In genomic region chr6:83762880-83763431, GRCm38 (mm10) we compare ENCODE assay signal across 8 mouse cellular contexts. TPM values are rescaled to one million over a fixed set of nuclear protein-coding genes. Genes with fewer than 3 reads are reported as not detected.
A peak's percentile ranks its signal among the peaks of the same experiment; 100 is the strongest.
DNase-seq lines count a peak whose midpoint lies in the region; ATAC-seq and TF ChIP-seq lines count a peak whose summit lies in the region.

No protein-coding gene starts in this region.

- no peak for ATAC-seq in heart, embryonic 14.5 days (ENCODE audit: insufficient number of reproducible peaks, insufficient read depth, low FRiP score, low read depth)
- peak; percentile 56; the same call in 1 of the 2 replicates for ATAC-seq in lung, embryonic 15.5 days (ENCODE audit: borderline replicate concordance, extremely low read depth, low FRiP score, low TSS enrichment)

- H3K9ac ChIP-seq in heart, embryonic 14.5 days (ENCODE audit: low read length) = peak overlapping the region; percentile 62
- H3K9ac ChIP-seq in lung, embryonic 15.5 days = peak overlapping the region; percentile 20; the same call in 1 of the 2 replicates

- no peaks in the 10 kb centered on the region for H3K9me3 ChIP-seq in E14TG2a.4 (ENCODE audit: low read length)
- no peaks in the 10 kb centered on the region for H3K9me3 ChIP-seq in heart, embryonic 14.5 days (ENCODE audit: control insufficient read depth, low read length)
- no peaks in the 10 kb centered on the region for H3K9me3 ChIP-seq in lung, embryonic 15.5 days

- peak overlapping the region; percentile 83 for H3K4me2 ChIP-seq in heart, embryonic 14.5 days (ENCODE audit: low read length)
- H3K4me2 ChIP-seq in lung, embryonic 15.5 days = peak overlapping the region; percentile 81

- H3K36me3 ChIP-seq in E14TG2a.4 (ENCODE audit: insufficient read depth, low read length) = 0 out of 2 replicates have a peak, but pooled peaks cover 2% of the 10 kb centered on the region
- H3K36me3 ChIP-seq in heart, embryonic 14.5 days (ENCODE audit: control insufficient read depth, insufficient read depth, low read length) = no peaks in the 10 kb centered on the region
- H3K36me3 ChIP-seq in lung, embryonic 15.5 days = no peaks in the 10 kb centered on the region
- no peaks in the 10 kb centered on the region for H3K36me3 ChIP-seq in small intestine, adult 2 months (ENCODE audit: control insufficient read depth, insufficient read depth, low read length)

- 1% methylated on average over 35 of the region's 35 CpGs for WGBS in heart, embryonic 14.5 days
- WGBS in lung, embryonic 15.5 days = 1% methylated on average over 35 of the region's 35 CpGs
- 4% methylated on average over 35 of the region's 35 CpGs for WGBS in small intestine, adult 2 months

- peaks cover 28% of the 10 kb centered on the region for H3K4me1 ChIP-seq in E14TG2a.4 (replicated peaks; ENCODE audit: low read depth, low read length)
- peaks cover 13 to 18% of the 10 kb centered on the region in 2 experiments; a peak in 2 of 4 replicates for H3K4me1 ChIP-seq in heart, embryonic 14.5 days (ENCODE audit: control insufficient read depth in 2 of 2, insufficient read depth in 2 of 2, low read length in 2 of 2)
- H3K4me1 ChIP-seq in lung, embryonic 15.5 days = peaks cover 8% of the 10 kb centered on the region
- H3K4me1 ChIP-seq in small intestine, adult 2 months (ENCODE audit: control insufficient read depth, insufficient read depth, insufficient read length, low read length) = peaks cover 9% of the 10 kb centered on the region

- peaks cover 79% of the 10 kb centered on the region for H3K27me3 ChIP-seq in E14TG2a.4 (ENCODE audit: insufficient read depth, low read length)
- peaks cover 49% of the 10 kb centered on the region for H3K27me3 ChIP-seq in heart, embryonic 14.5 days (ENCODE audit: control insufficient read depth, insufficient read depth, low read length)
- H3K27me3 ChIP-seq in lung, embryonic 15.5 days = peaks cover 53% of the 10 kb centered on the region
- peaks cover 8% of the 10 kb centered on the region; the same call in 1 of the 2 replicates for H3K27me3 ChIP-seq in small intestine, adult 2 months (ENCODE audit: control insufficient read depth, insufficient read depth, low read length)

- peak; percentile 28 for DNase-seq in brain, embryonic 14.5 days (ENCODE audit: low read depth)
- DNase-seq in kidney, adult 9 months = peak; percentile 37
- DNase-seq in layer of hippocampus, postnatal 25 days (ENCODE audit: extremely low spot score in 1 of 2, low spot score in 1 of 2) = no peak
- no peak for DNase-seq in layer of hippocampus, adult 9-10 months (ENCODE audit: low spot score)

- TF ChIP-seq CTCF in E14TG2a.4 (conservative IDR thresholded peaks at IDR 0.05; ENCODE audit: low read length) = no peak
- TF ChIP-seq CTCF in brain, embryonic 14.5 days (IDR thresholded peaks at IDR 0.05; ENCODE audit: borderline replicate concordance, extremely low read depth, insufficient read depth, insufficient read length) = no peak
- no peak for TF ChIP-seq CTCF in small intestine, adult 2 months (IDR thresholded peaks at IDR 0.05; ENCODE audit: extremely low read depth, insufficient read length, insufficient replicate concordance, low read depth, low read length)

- TF ChIP-seq POLR2A in brain, embryonic 14.5 days (IDR thresholded peaks at IDR 0.05; ENCODE audit: borderline replicate concordance, extremely low read depth, insufficient read depth, insufficient read length, poor library complexity, severe bottlenecking) = no peak
- TF ChIP-seq POLR2A in small intestine, adult 2 months (IDR thresholded peaks at IDR 0.05; ENCODE audit: low read depth, low read length) = no peak

- peak overlapping the region; percentile 60 for H3K4me3 ChIP-seq in E14TG2a.4 (replicated peaks; ENCODE audit: low read length)
- H3K4me3 ChIP-seq in heart, embryonic 14.5 days (ENCODE audit: control insufficient read depth in 1 of 2, insufficient read depth in 1 of 2, low read depth in 1 of 2, low read length in 2 of 2) = peak overlapping the region; percentile 17 to 41
- peak overlapping the region; percentile 34 for H3K4me3 ChIP-seq in lung, embryonic 15.5 days
- H3K4me3 ChIP-seq in small intestine, adult 2 months (ENCODE audit: low read depth, low read length) = peak overlapping the region; percentile 40

- H3K27ac ChIP-seq in heart, embryonic 14.5 days (replicated peaks in 1 of 2; ENCODE audit: control insufficient read depth in 1 of 2, insufficient read depth in 1 of 2, low read depth in 2 of 2, low read length in 2 of 2) = no peak overlapping the region
- H3K27ac ChIP-seq in lung, embryonic 15.5 days = no peak overlapping the region
- H3K27ac ChIP-seq in small intestine, adult 2 months (ENCODE audit: insufficient read depth, low read depth, low read length) = no peak overlapping the region

RNA-seq across cellular contexts. Expression of gene Ankrd53, which starts 0.5 kb away (rescaled TPM):
- not detected in 2 replicates for polyA plus RNA-seq in brain, embryonic 14.5 days (2012; rRNA removed)
- polyA plus RNA-seq in heart, embryonic 14.5 days (2014; fragmentation: Nextera tagmentation; extraction: Ambion mirVana) = not detected in 2 replicates
- not detected in 2 replicates for polyA plus RNA-seq in lung, embryonic 15.5 days (2015; fragmentation: Nextera tagmentation; extraction: Ambion mirVana)
- polyA plus RNA-seq in small intestine, adult 2 months (2012; rRNA removed) = not detected in 2 replicates
- not detected for total RNA-seq in layer of hippocampus, postnatal 25 days (2021)

RNA-seq across cellular contexts. Expression of gene Tex261, which starts 12.7 kb away (rescaled TPM):
- polyA plus RNA-seq in brain, embryonic 14.5 days (2012; rRNA removed) = 51.3 and 69.0 TPM in 2 replicates
- polyA plus RNA-seq in heart, embryonic 14.5 days (2014; fragmentation: Nextera tagmentation; extraction: Ambion mirVana) = 70.3 and 75.9 TPM in 2 replicates
- polyA plus RNA-seq in lung, embryonic 15.5 days (2015; fragmentation: Nextera tagmentation; extraction: Ambion mirVana) = 89.1 and 92.7 TPM in 2 replicates
- polyA plus RNA-seq in small intestine, adult 2 months (2012; rRNA removed) = 53.8 and 90.5 TPM in 2 replicates
- 10 to 100 TPM; 50.3 to 59.0 TPM for total RNA-seq in layer of hippocampus, postnatal 25 days (2021)

RNA-seq across cellular contexts. Expression of gene Atp6v1b1, which starts 20.2 kb away (rescaled TPM):
- 0.08 and 0.26 TPM in 2 replicates for polyA plus RNA-seq in brain, embryonic 14.5 days (2012; rRNA removed)
- polyA plus RNA-seq in heart, embryonic 14.5 days (2014; fragmentation: Nextera tagmentation; extraction: Ambion mirVana) = not detected in 2 replicates
- polyA plus RNA-seq in lung, embryonic 15.5 days (2015; fragmentation: Nextera tagmentation; extraction: Ambion mirVana) = 0.35 and 0.45 TPM in 2 replicates
- polyA plus RNA-seq in small intestine, adult 2 months (2012; rRNA removed) = not detected in 2 replicates
- total RNA-seq in layer of hippocampus, postnatal 25 days (2021) = under 1 TPM in 1 of 2 experiments, not detected in 1; 0.30 TPM

RNA-seq across cellular contexts. Expression of gene Nagk, which starts 31.8 kb away (rescaled TPM):
- 46.3 and 53.0 TPM in 2 replicates for polyA plus RNA-seq in brain, embryonic 14.5 days (2012; rRNA removed)
- polyA plus RNA-seq in heart, embryonic 14.5 days (2014; fragmentation: Nextera tagmentation; extraction: Ambion mirVana) = 64.8 and 69.6 TPM in 2 replicates
- 55.5 and 59.1 TPM in 2 replicates for polyA plus RNA-seq in lung, embryonic 15.5 days (2015; fragmentation: Nextera tagmentation; extraction: Ambion mirVana)
- polyA plus RNA-seq in small intestine, adult 2 months (2012; rRNA removed) = 11.1 and 25.8 TPM in 2 replicates
- total RNA-seq in layer of hippocampus, postnatal 25 days (2021) = 10 to 100 TPM; 45.1 to 45.9 TPM

RNA-seq across cellular contexts. Expression of gene Vax2, which starts 51.9 kb away (rescaled TPM):
- 0.07 and 0.10 TPM in 2 replicates for polyA plus RNA-seq in brain, embryonic 14.5 days (2012; rRNA removed)
- not detected in 2 replicates for polyA plus RNA-seq in heart, embryonic 14.5 days (2014; fragmentation: Nextera tagmentation; extraction: Ambion mirVana)
- not detected in 2 replicates for polyA plus RNA-seq in lung, embryonic 15.5 days (2015; fragmentation: Nextera tagmentation; extraction: Ambion mirVana)
- 0.15 TPM in 1 of 2 replicates, not detected in the other for polyA plus RNA-seq in small intestine, adult 2 months (2012; rRNA removed)
- not detected for total RNA-seq in layer of hippocampus, postnatal 25 days (2021)

Comparison
In these comparisons a context has a peak if more than half of its experiments do, and no peak if none do; other contexts are left out.
1. DNase-seq: peak in brain, embryonic 14.5 days (single experiment) and kidney, adult 9 months (single experiment); none in layer of hippocampus, postnatal 25 days (0 of 2) and layer of hippocampus, adult 9-10 months (single experiment).
2. Peak in every context shown above with its lines, with median percentiles within 50 percentile points of each other: H3K4me3 ChIP-seq.